Mouse (Mus musculus) liver, embryonic 14.5 days (tissue): ENCODE data around the gene Rabl6. TPM values are rescaled to one million over a fixed set of nuclear protein-coding genes. Genes with fewer than 3 reads are reported as not detected.

ENCODE experiments used
- ATAC-seq: fragments of 200-750 bp; cut with Nextera tagmentation; 2 replicates; pipeline ENCODE4 v1.8.0; 2017; ENCODE audit warnings: moderate number of reproducible peaks, mild to moderate bottlenecking, moderate library complexity; ENCODE audit not compliant: insufficient read depth
- DNase-seq, 3 experiments: peaks; one replicate each; pipeline ENCODE4 v3.0.0-alpha.2; 2012 to 2013; ENCODE audit warnings: low read depth in 3 of 3, low spot score in 3 of 3
- H3K27ac ChIP-seq: fragments of 300-500 bp; sonication (generic); 2 replicates; pipeline ENCODE4 v1.5.1; 2014; ENCODE audit warnings: moderate library complexity, mild to moderate bottlenecking, control low read depth, inconsistent platforms
- H3K27me3 ChIP-seq: fragments of 300-500 bp; sonication (generic); 2 replicates; pipeline ENCODE4 v1.6.1; 2014; ENCODE audit warnings: mild to moderate bottlenecking, low read length, moderate library complexity; ENCODE audit not compliant: control insufficient read depth, insufficient read depth
- H3K36me3 ChIP-seq: fragments of 300-500 bp; sonication (generic); replicated peaks from 2 replicates; pipeline ENCODE4 v1.6.1; 2014; ENCODE audit warnings: low read depth; ENCODE audit not compliant: control insufficient read depth, insufficient read depth
- H3K4me1 ChIP-seq, 2 experiments: fragments of 200-500 bp in 1 of 2; fragments of 300-500 bp in 1 of 2; sonication (generic) in 1 of 2; replicated peaks; 2 replicates each; pipeline ENCODE4 v1.6.1; 2012 to 2014; ENCODE audit warnings: antibody characterized with exemption in 1 of 2, inconsistent platforms in 1 of 2, low read length in 1 of 2; ENCODE audit not compliant: control insufficient read depth in 2 of 2, insufficient read depth in 2 of 2
- H3K4me2 ChIP-seq: fragments of 300-500 bp; sonication (generic); 2 replicates; pipeline ENCODE4 v1.6.1; 2014; ENCODE audit warnings: low read depth, mild to moderate bottlenecking, control low read depth, moderate library complexity
- H3K4me3 ChIP-seq, 2 experiments: fragments of 200-500 bp in 1 of 2; fragments of 300-500 bp in 1 of 2; sonication (generic) in 1 of 2; 2 replicates each; pipeline ENCODE4 v1.5.1; 2012 to 2014; ENCODE audit warnings: low read depth in 2 of 2, low read length in 2 of 2, mild to moderate bottlenecking in 2 of 2, control low read depth in 1 of 2, inconsistent platforms in 1 of 2, moderate library complexity in 1 of 2; ENCODE audit not compliant: insufficient read depth in 1 of 2
- H3K9ac ChIP-seq: fragments of 300-500 bp; sonication (generic); replicated peaks from 2 replicates; pipeline ENCODE4 v1.6.1; 2014; ENCODE audit warnings: mild to moderate bottlenecking, control low read depth, moderate library complexity
- H3K9me3 ChIP-seq: fragments of 300-500 bp; sonication (generic); 2 replicates; pipeline ENCODE4 v1.6.1; 2016; ENCODE audit warnings: low read length, mixed read lengths; ENCODE audit not compliant: control insufficient read depth
- CTCF ChIP-seq: IDR thresholded peaks from 2 replicates; pipeline ENCODE4 v1.5.1; 2016; ENCODE audit warnings: antibody characterized with exemption, low read depth, control low read depth
- EP300 ChIP-seq: IDR thresholded peaks from 2 replicates; pipeline ENCODE4 v1.6.1; 2016; ENCODE audit warnings: antibody characterized with exemption, low read depth
- WGBS: fragments of 180-500 bp; shearing (Covaris S2); extraction: QIAGEN DNeasy Blood & Tissue Kit; methylation state at CpG from one replicate; pipeline ENCODE4 v1.1.7; 2014; ENCODE audit not compliant: insufficient replicate concordance; 5-methylcytosine and 5-hydroxymethylcytosine counted together
- polyA plus RNA-seq, 2 experiments: library from polyadenylated mRNA; depleted of rRNA in 1 of 2; stranded (reverse) in 1 of 2; unstranded in 1 of 2; fragments of >200 nt; fragmentation: Nextera tagmentation in 1 of 2; extraction: Ambion mirVana in 1 of 2; gene quantifications; 2 replicates each; pipeline versions ENCODE4 v1.2.1 to v1.2.3; 2012 to 2014

Rabl6 gene
- polyA plus RNA-seq, 2 experiments: 18.6 to 21.5 TPM

DNA sequence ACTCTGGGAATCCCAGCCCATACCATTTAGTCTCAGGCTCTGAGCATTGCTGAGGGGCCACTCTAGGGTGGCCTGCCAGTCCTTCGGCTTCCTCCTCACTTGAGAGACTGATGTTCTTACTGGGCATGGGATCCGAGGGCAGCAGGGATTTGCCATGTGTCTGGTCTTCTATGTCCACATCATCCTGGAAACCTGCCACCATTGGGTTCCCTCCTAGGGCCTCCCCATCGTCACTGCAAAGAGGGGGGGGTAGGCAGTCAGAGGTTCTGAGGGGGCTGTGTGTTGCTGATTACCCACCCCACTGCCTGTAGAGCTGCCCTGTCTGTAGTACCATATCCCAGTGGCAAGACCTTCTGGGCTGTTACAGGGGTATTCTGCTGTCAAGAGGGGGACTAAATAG, 22.7 kb downstream of the Rabl6 start:
- H3K27ac ChIP-seq: no peak overlapping the region
- H3K4me2 ChIP-seq: no peak overlapping the region
- ATAC-seq: no peak
- no peak for DNase-seq
- no peaks in the 10 kb centered on the region for H3K9me3 ChIP-seq
- H3K36me3 ChIP-seq: peaks cover 7% of the 10 kb centered on the region
- no peak overlapping the region for H3K9ac ChIP-seq
- H3K27me3 ChIP-seq: peaks cover 5% of the 10 kb centered on the region
- H3K4me1 ChIP-seq: 0 out of 4 replicates have a peak, but pooled peaks cover 0 to 2% of the 10 kb centered on the region in 2 experiments
- TF ChIP-seq CTCF (no peak), EP300 (no peak)
- 70% methylated on average over 3 of the region's 3 CpGs for WGBS
- no peak overlapping the region for H3K4me3 ChIP-seq

DNA sequence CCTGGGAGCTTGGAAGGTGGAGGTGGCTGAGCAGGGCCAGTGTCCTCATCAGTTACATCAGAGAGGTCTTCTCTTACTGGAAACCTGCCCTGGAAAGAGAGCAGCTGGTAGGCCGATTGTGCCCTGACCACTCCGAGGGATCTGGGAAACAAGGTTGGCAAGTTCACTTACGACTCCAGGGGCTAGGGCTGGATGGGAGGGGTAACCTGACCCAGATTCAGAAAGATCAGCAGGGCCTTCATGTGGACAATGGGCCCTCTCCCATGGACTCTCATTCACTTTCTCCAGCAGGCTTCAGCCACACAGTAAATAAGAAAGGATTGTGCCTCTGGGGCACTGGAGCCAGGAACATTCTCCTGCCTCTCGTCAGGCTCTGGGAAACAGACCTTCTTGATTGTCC, 23.5 kb downstream of the Rabl6 start:
- Histone ChIP-seq H3K36me3 (peaks cover 7% of the 10 kb centered on the region), H3K27ac (no peak overlapping the region), H3K9ac (no peak overlapping the region), H3K4me1 (0 out of 4 replicates have a peak, but pooled peaks cover 0 to 2% of the 10 kb centered on the region in 2 experiments), H3K9me3 (no peaks in the 10 kb centered on the region), H3K27me3 (peaks cover 13% of the 10 kb centered on the region), H3K4me3 (no peak overlapping the region), H3K4me2 (no peak overlapping the region)
- TF ChIP-seq EP300: no peak
- no peak for TF ChIP-seq CTCF
- 81% methylated on average over 4 of the region's 4 CpGs for WGBS
- DNase-seq (no peak), ATAC-seq (no peak)

DNA sequence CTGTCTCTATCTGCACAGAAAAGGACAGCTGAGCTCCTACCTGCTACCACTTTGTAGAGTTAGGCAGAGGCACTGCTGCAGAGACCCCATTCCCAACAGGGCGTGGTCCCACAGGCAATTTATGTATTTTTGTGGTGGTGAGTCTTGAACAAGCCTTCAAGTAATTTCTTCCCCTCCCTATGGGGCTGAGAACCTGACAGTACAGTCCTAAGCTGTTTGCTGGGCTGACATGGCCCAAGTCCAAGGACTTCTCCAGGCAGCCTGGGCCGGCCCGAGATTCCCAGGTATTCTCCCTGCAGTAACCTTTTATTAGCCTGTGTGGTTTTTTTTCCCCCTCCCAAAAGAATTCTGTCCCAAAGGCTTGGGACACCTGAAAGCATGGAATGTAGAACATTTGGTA, 24.2 kb downstream of the Rabl6 start:
- ATAC-seq: no peak
- WGBS: 80% methylated on average over 3 of the region's 3 CpGs
- Histone ChIP-seq H3K36me3 (peaks cover 7% of the 10 kb centered on the region), H3K4me2 (no peak overlapping the region), H3K27ac (no peak overlapping the region), H3K4me1 (0 out of 4 replicates have a peak, but pooled peaks cover 0 to 2% of the 10 kb centered on the region in 2 experiments), H3K9me3 (no peaks in the 10 kb centered on the region), H3K9ac (no peak overlapping the region), H3K4me3 (no peak overlapping the region), H3K27me3 (peaks cover 20% of the 10 kb centered on the region)
- TF ChIP-seq CTCF (no peak), EP300 (no peak)
- DNase-seq: no peak

DNA sequence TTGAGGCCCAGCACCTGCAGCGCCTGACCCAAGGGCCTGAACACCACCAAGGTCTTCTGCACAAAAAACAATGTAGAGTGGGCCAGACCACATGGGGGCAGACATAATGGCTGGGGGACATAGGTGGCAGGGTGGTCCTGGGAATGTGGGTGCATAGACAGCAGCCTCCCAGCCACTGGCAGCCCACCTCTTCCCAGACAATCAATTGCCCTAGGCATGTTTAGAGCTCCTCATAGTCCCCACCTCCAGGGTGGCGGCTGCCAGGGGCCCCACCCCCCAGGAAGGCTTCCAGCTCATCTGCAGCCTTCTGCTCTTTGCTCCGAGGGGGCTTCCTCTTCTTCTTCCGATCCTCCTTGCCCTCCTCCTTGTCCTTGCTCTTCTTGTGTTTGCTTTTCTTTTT, 24.8 kb downstream of the Rabl6 start:
- H3K9ac ChIP-seq: no peak overlapping the region
- DNase-seq (no peak), ATAC-seq (no peak)
- no peak overlapping the region for H3K27ac ChIP-seq
- H3K27me3 ChIP-seq: peaks cover 26% of the 10 kb centered on the region
- H3K36me3 ChIP-seq: peaks cover 7% of the 10 kb centered on the region
- H3K4me3 ChIP-seq: no peak overlapping the region
- no peak for TF ChIP-seq EP300
- TF ChIP-seq CTCF: no peak
- H3K9me3 ChIP-seq: no peaks in the 10 kb centered on the region
- 58% methylated on average over 4 of the region's 4 CpGs for WGBS
- 0 out of 4 replicates have a peak, but pooled peaks cover 0 to 2% of the 10 kb centered on the region in 2 experiments for H3K4me1 ChIP-seq
- no peak overlapping the region for H3K4me2 ChIP-seq

DNA sequence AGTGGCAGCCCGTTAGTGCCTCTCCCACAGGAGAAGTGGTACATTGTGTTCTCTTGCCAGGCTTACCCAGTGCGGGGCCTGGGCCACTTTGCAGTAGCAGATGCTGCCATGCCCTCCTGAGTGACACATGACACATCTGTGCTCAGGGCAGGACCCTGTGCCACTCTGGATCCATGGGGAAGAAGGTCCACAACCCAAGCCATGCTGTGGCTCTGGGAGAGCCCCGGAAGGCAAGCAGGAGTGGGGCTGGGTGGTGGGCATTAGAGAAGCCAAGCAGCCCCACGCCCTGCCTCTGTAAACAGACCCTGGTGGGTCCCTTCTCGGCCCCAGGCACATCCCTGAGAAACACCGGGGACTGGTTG, 25.2 kb downstream of the Rabl6 start:
- no peak overlapping the region for H3K4me3 ChIP-seq
- peaks cover 30% of the 10 kb centered on the region for H3K27me3 ChIP-seq
- ATAC-seq: no peak
- no peak overlapping the region for H3K27ac ChIP-seq
- H3K9me3 ChIP-seq: no peaks in the 10 kb centered on the region
- WGBS: 64% methylated on average over 6 of the region's 6 CpGs
- TF ChIP-seq CTCF (no peak), EP300 (no peak)
- peaks cover 7% of the 10 kb centered on the region for H3K36me3 ChIP-seq
- H3K9ac ChIP-seq: no peak overlapping the region
- no peak for DNase-seq
- H3K4me2 ChIP-seq: no peak overlapping the region
- H3K4me1 ChIP-seq: 0 out of 4 replicates have a peak, but pooled peaks cover 0 to 2% of the 10 kb centered on the region in 2 experiments
